In genomic region chr7:19532240-19532639, GRCm38 (mm10) we compare ENCODE assay signal across 20 mouse cellular contexts. TPM values are rescaled to one million over a fixed set of nuclear protein-coding genes. Genes with fewer than 3 reads are reported as not detected.
DNase-seq lines count a peak whose midpoint lies in the region; ATAC-seq lines count a peak whose summit lies in the region.
"Had no signal": no experiment of that assay in that cellular context is flagged by ENCODE, and none has a peak within 500 bp of the region (broad histone marks: within the 10 kb centered on the region; RNA-seq: fewer than 3 reads in every experiment).

No protein-coding gene starts in this region.

- no peak for DNase-seq in embryonic facial prominence, embryonic 10.5 days (ENCODE audit: low spot score)
- no peak for DNase-seq in limb, embryonic 10.5 days (ENCODE audit: low spot score)
- no peak for DNase-seq in midbrain, embryonic 11.5 days (ENCODE audit: low spot score, missing footprints)
- no peak for DNase-seq in urinary bladder, postnatal 14 days (ENCODE audit: low spot score)
- DNase-seq: adrenal gland, adult 2 months; adrenal gland, postnatal 25 days; B cell, adult 2 months; cerebellum, adult 2 months; gastrocnemius, postnatal 36 days; heart, adult 11 months; heart, postnatal 14 days had no signal

- no peak overlapping the region for H3K27ac ChIP-seq in embryonic facial prominence, embryonic 12.5 days
- H3K27ac ChIP-seq in embryonic facial prominence, embryonic 10.5 days (replicated peaks), result no peak overlapping the region
- H3K27ac ChIP-seq in limb, embryonic 13.5 days, result no peak overlapping the region
- no peak overlapping the region for H3K27ac ChIP-seq in limb, embryonic 10.5 days
- H3K27ac ChIP-seq in embryonic facial prominence, embryonic 13.5 days, result no peak overlapping the region
- no peak overlapping the region for H3K27ac ChIP-seq in midbrain, embryonic 11.5 days (ENCODE audit: low read depth, low read length)
- H3K27ac ChIP-seq: hindbrain, embryonic 13.5 days; hindbrain, postnatal 0 days had no signal

- no peaks in the 10 kb centered on the region for H3K27me3 ChIP-seq in embryonic facial prominence, embryonic 12.5 days
- H3K27me3 ChIP-seq in embryonic facial prominence, embryonic 10.5 days (replicated peaks; ENCODE audit: low read depth, poor library complexity, severe bottlenecking), result no peaks in the 10 kb centered on the region
- no peaks in the 10 kb centered on the region for H3K27me3 ChIP-seq in limb, embryonic 13.5 days
- H3K27me3 ChIP-seq in limb, embryonic 10.5 days (ENCODE audit: low read depth, poor library complexity, severe bottlenecking), result no peaks in the 10 kb centered on the region
- no peaks in the 10 kb centered on the region for H3K27me3 ChIP-seq in embryonic facial prominence, embryonic 13.5 days
- H3K27me3 ChIP-seq in midbrain, embryonic 11.5 days (ENCODE audit: control insufficient read depth, insufficient read depth, low read length), result no peaks in the 10 kb centered on the region
- H3K27me3 ChIP-seq: hindbrain, embryonic 13.5 days; Patski had no signal

- H3K4me3 ChIP-seq in embryonic facial prominence, embryonic 12.5 days, result no peak overlapping the region
- no peak overlapping the region for H3K4me3 ChIP-seq in embryonic facial prominence, embryonic 10.5 days
- H3K4me3 ChIP-seq in limb, embryonic 13.5 days, result no peak overlapping the region
- H3K4me3 ChIP-seq in limb, embryonic 10.5 days, result no peak overlapping the region
- H3K4me3 ChIP-seq in embryonic facial prominence, embryonic 13.5 days, result no peak overlapping the region
- no peak overlapping the region for H3K4me3 ChIP-seq in midbrain, embryonic 11.5 days (ENCODE audit: low read depth, low read length)
- H3K4me3 ChIP-seq: hindbrain, embryonic 13.5 days had no signal

- no peaks in the 10 kb centered on the region for H3K9me3 ChIP-seq in embryonic facial prominence, embryonic 12.5 days
- no peaks in the 10 kb centered on the region for H3K9me3 ChIP-seq in embryonic facial prominence, embryonic 10.5 days
- H3K9me3 ChIP-seq in limb, embryonic 13.5 days, result no peaks in the 10 kb centered on the region
- no peaks in the 10 kb centered on the region for H3K9me3 ChIP-seq in limb, embryonic 10.5 days (replicated peaks)
- no peaks in the 10 kb centered on the region for H3K9me3 ChIP-seq in embryonic facial prominence, embryonic 13.5 days
- H3K9me3 ChIP-seq in midbrain, embryonic 11.5 days (ENCODE audit: control insufficient read depth, low read length), result no peaks in the 10 kb centered on the region
- H3K9me3 ChIP-seq: hindbrain, embryonic 13.5 days had no signal

- WGBS in embryonic facial prominence, embryonic 12.5 days, result 91% methylated on average over 14 of the region's 14 CpGs
- WGBS in embryonic facial prominence, embryonic 10.5 days, result 94% methylated on average over 14 of the region's 14 CpGs
- 91% methylated on average over 14 of the region's 14 CpGs for WGBS in limb, embryonic 13.5 days
- 95% methylated on average over 14 of the region's 14 CpGs for WGBS in limb, embryonic 10.5 days
- WGBS in embryonic facial prominence, embryonic 13.5 days, result 88% methylated on average over 14 of the region's 14 CpGs
- WGBS in midbrain, embryonic 11.5 days, result 93% methylated on average over 14 of the region's 14 CpGs

- H3K9ac ChIP-seq in embryonic facial prominence, embryonic 12.5 days, result 0 out of 2 replicates have a peak overlapping the region, but pooled peaks have one; percentile 12
- H3K9ac ChIP-seq in limb, embryonic 13.5 days, result no peak overlapping the region
- no peak overlapping the region for H3K9ac ChIP-seq in embryonic facial prominence, embryonic 13.5 days
- no peak overlapping the region for H3K9ac ChIP-seq in midbrain, embryonic 11.5 days (ENCODE audit: low read length)
- H3K9ac ChIP-seq: hindbrain, embryonic 13.5 days had no signal

- H3K4me1 ChIP-seq in embryonic facial prominence, embryonic 12.5 days, result no peaks in the 10 kb centered on the region
- no peaks in the 10 kb centered on the region for H3K4me1 ChIP-seq in embryonic facial prominence, embryonic 10.5 days
- peaks cover 10% of the 10 kb centered on the region for H3K4me1 ChIP-seq in limb, embryonic 13.5 days
- peaks cover 19% of the 10 kb centered on the region for H3K4me1 ChIP-seq in limb, embryonic 10.5 days
- H3K4me1 ChIP-seq in embryonic facial prominence, embryonic 13.5 days, result no peaks in the 10 kb centered on the region
- H3K4me1 ChIP-seq in midbrain, embryonic 11.5 days (ENCODE audit: control insufficient read depth, insufficient read depth, low read length), result no peaks in the 10 kb centered on the region

- peaks cover 71% of the 10 kb centered on the region for H3K36me3 ChIP-seq in embryonic facial prominence, embryonic 12.5 days
- peaks cover 83% of the 10 kb centered on the region for H3K36me3 ChIP-seq in embryonic facial prominence, embryonic 10.5 days (replicated peaks)
- peaks cover 79% of the 10 kb centered on the region for H3K36me3 ChIP-seq in limb, embryonic 13.5 days
- H3K36me3 ChIP-seq in limb, embryonic 10.5 days, result peaks cover 81% of the 10 kb centered on the region
- H3K36me3 ChIP-seq in embryonic facial prominence, embryonic 13.5 days, result peaks cover 73% of the 10 kb centered on the region
- H3K36me3 ChIP-seq in midbrain, embryonic 11.5 days (ENCODE audit: control insufficient read depth, insufficient read depth, low read length), result peaks cover 21% of the 10 kb centered on the region; the same call in 1 of the 2 replicates

- ATAC-seq in embryonic facial prominence, embryonic 12.5 days (ENCODE audit: insufficient number of reproducible peaks, insufficient read depth, low FRiP score, low TSS enrichment), result no peak
- 0 out of 2 replicates have a peak, but pooled peaks have one; percentile 32 for ATAC-seq in limb, embryonic 13.5 days (ENCODE audit: low FRiP score, low read depth)
- 0 out of 2 replicates have a peak, but pooled peaks have one; percentile 1 for ATAC-seq in embryonic facial prominence, embryonic 13.5 days (ENCODE audit: insufficient number of reproducible peaks, insufficient read depth, low FRiP score, low TSS enrichment, low read depth)
- no peak for ATAC-seq in midbrain, embryonic 11.5 days (ENCODE audit: low FRiP score)
- ATAC-seq: forebrain, embryonic 14.5 days; Patski had no signal

- H3K4me2 ChIP-seq in embryonic facial prominence, embryonic 12.5 days (replicated peaks), result no peak overlapping the region
- no peak overlapping the region for H3K4me2 ChIP-seq in limb, embryonic 13.5 days (replicated peaks)
- no peak overlapping the region for H3K4me2 ChIP-seq in embryonic facial prominence, embryonic 13.5 days
- no peak overlapping the region for H3K4me2 ChIP-seq in midbrain, embryonic 11.5 days
- H3K4me2 ChIP-seq: hindbrain, embryonic 13.5 days had no signal

RNA-seq across cellular contexts. Expression of gene Nkpd1, which starts 14.6 kb away (rescaled TPM):
- polyA plus RNA-seq in embryonic facial prominence, embryonic 12.5 days (2016; fragmentation: Nextera tagmentation; extraction: Ambion mirVana), result 0.06 TPM in 1 of 2 replicates, not detected in the other
- polyA plus RNA-seq in embryonic facial prominence, embryonic 10.5 days (2016; fragmentation: Nextera tagmentation; extraction: Ambion mirVana), result 0.17 and 0.19 TPM in 2 replicates
- 0.10 and 0.11 TPM in 2 replicates for polyA plus RNA-seq in limb, embryonic 13.5 days (2015; fragmentation: Nextera tagmentation; extraction: Ambion mirVana)
- polyA plus RNA-seq in limb, embryonic 10.5 days (2016; fragmentation: Nextera tagmentation; extraction: Ambion mirVana), result 0.10 and 0.11 TPM in 2 replicates
- 0.08 and 0.15 TPM in 2 replicates for polyA plus RNA-seq in embryonic facial prominence, embryonic 13.5 days (2015; fragmentation: Nextera tagmentation; extraction: Ambion mirVana)
- polyA plus RNA-seq in midbrain, embryonic 11.5 days (2014; fragmentation: Nextera tagmentation; extraction: Ambion mirVana), result not detected in 2 replicates
- polyA plus RNA-seq: embryonic facial prominence, embryonic 11.5 days; heart, embryonic 14.5 days had no signal

RNA-seq across cellular contexts. Expression of gene Trappc6a, which starts 24.0 kb away (rescaled TPM):
- polyA plus RNA-seq in embryonic facial prominence, embryonic 12.5 days (2016; fragmentation: Nextera tagmentation; extraction: Ambion mirVana), result 61.7 and 63.5 TPM in 2 replicates
- 72.6 and 73.9 TPM in 2 replicates for polyA plus RNA-seq in embryonic facial prominence, embryonic 10.5 days (2016; fragmentation: Nextera tagmentation; extraction: Ambion mirVana)
- polyA plus RNA-seq in limb, embryonic 13.5 days (2015; fragmentation: Nextera tagmentation; extraction: Ambion mirVana), result 67.5 and 67.8 TPM in 2 replicates
- polyA plus RNA-seq in limb, embryonic 10.5 days (2016; fragmentation: Nextera tagmentation; extraction: Ambion mirVana), result 74.0 and 90.5 TPM in 2 replicates
- polyA plus RNA-seq in embryonic facial prominence, embryonic 13.5 days (2015; fragmentation: Nextera tagmentation; extraction: Ambion mirVana), result 60.2 and 64.1 TPM in 2 replicates
- polyA plus RNA-seq in midbrain, embryonic 11.5 days (2014; fragmentation: Nextera tagmentation; extraction: Ambion mirVana), result 41.5 and 51.6 TPM in 2 replicates

RNA-seq across cellular contexts. Expression of gene Bloc1s3, which starts 24.1 kb away (rescaled TPM):
- polyA plus RNA-seq in embryonic facial prominence, embryonic 12.5 days (2016; fragmentation: Nextera tagmentation; extraction: Ambion mirVana), result 4.1 and 4.6 TPM in 2 replicates
- polyA plus RNA-seq in embryonic facial prominence, embryonic 10.5 days (2016; fragmentation: Nextera tagmentation; extraction: Ambion mirVana), result 1.9 TPM in 2 replicates
- polyA plus RNA-seq in limb, embryonic 13.5 days (2015; fragmentation: Nextera tagmentation; extraction: Ambion mirVana), result 2.5 TPM in 2 replicates
- 2.3 and 2.4 TPM in 2 replicates for polyA plus RNA-seq in limb, embryonic 10.5 days (2016; fragmentation: Nextera tagmentation; extraction: Ambion mirVana)
- 2.3 and 2.7 TPM in 2 replicates for polyA plus RNA-seq in embryonic facial prominence, embryonic 13.5 days (2015; fragmentation: Nextera tagmentation; extraction: Ambion mirVana)
- polyA plus RNA-seq in midbrain, embryonic 11.5 days (2014; fragmentation: Nextera tagmentation; extraction: Ambion mirVana), result 2.6 TPM in 2 replicates

RNA-seq across cellular contexts. Expression of gene Ppp1r37, which starts 30.6 kb away (rescaled TPM):
- 36.0 and 40.6 TPM in 2 replicates for polyA plus RNA-seq in embryonic facial prominence, embryonic 12.5 days (2016; fragmentation: Nextera tagmentation; extraction: Ambion mirVana)
- 20.7 and 22.9 TPM in 2 replicates for polyA plus RNA-seq in embryonic facial prominence, embryonic 10.5 days (2016; fragmentation: Nextera tagmentation; extraction: Ambion mirVana)
- 22.4 and 26.2 TPM in 2 replicates for polyA plus RNA-seq in limb, embryonic 13.5 days (2015; fragmentation: Nextera tagmentation; extraction: Ambion mirVana)
- 25.9 and 27.2 TPM in 2 replicates for polyA plus RNA-seq in limb, embryonic 10.5 days (2016; fragmentation: Nextera tagmentation; extraction: Ambion mirVana)
- 26.0 and 30.3 TPM in 2 replicates for polyA plus RNA-seq in embryonic facial prominence, embryonic 13.5 days (2015; fragmentation: Nextera tagmentation; extraction: Ambion mirVana)
- polyA plus RNA-seq in midbrain, embryonic 11.5 days (2014; fragmentation: Nextera tagmentation; extraction: Ambion mirVana), result 2.8 and 3.0 TPM in 2 replicates

RNA-seq across cellular contexts. Expression of gene Zfp296, which starts 44.8 kb away (rescaled TPM):
- polyA plus RNA-seq in embryonic facial prominence, embryonic 12.5 days (2016; fragmentation: Nextera tagmentation; extraction: Ambion mirVana), result 0.17 and 0.36 TPM in 2 replicates
- polyA plus RNA-seq in embryonic facial prominence, embryonic 10.5 days (2016; fragmentation: Nextera tagmentation; extraction: Ambion mirVana), result 0.41 and 0.44 TPM in 2 replicates
- polyA plus RNA-seq in limb, embryonic 13.5 days (2015; fragmentation: Nextera tagmentation; extraction: Ambion mirVana), result 0.36 and 0.73 TPM in 2 replicates
- polyA plus RNA-seq in limb, embryonic 10.5 days (2016; fragmentation: Nextera tagmentation; extraction: Ambion mirVana), result 0.71 and 0.93 TPM in 2 replicates
- polyA plus RNA-seq in embryonic facial prominence, embryonic 13.5 days (2015; fragmentation: Nextera tagmentation; extraction: Ambion mirVana), result 0.67 and 0.83 TPM in 2 replicates
- polyA plus RNA-seq in midbrain, embryonic 11.5 days (2014; fragmentation: Nextera tagmentation; extraction: Ambion mirVana), result 0.10 and 0.20 TPM in 2 replicates
- polyA plus RNA-seq: hindbrain, postnatal 0 days had no signal

Comparison
In these comparisons a context has a peak if more than half of its experiments do, and no peak if none do; other contexts are left out.
1. ATAC-seq: peak in limb, embryonic 13.5 days (single experiment) and embryonic facial prominence, embryonic 13.5 days (single experiment); none in embryonic facial prominence, embryonic 12.5 days (single experiment) and midbrain, embryonic 11.5 days (single experiment).